Mouse (Mus musculus): ENCODE results near the gene Pde7b.

DNA sequence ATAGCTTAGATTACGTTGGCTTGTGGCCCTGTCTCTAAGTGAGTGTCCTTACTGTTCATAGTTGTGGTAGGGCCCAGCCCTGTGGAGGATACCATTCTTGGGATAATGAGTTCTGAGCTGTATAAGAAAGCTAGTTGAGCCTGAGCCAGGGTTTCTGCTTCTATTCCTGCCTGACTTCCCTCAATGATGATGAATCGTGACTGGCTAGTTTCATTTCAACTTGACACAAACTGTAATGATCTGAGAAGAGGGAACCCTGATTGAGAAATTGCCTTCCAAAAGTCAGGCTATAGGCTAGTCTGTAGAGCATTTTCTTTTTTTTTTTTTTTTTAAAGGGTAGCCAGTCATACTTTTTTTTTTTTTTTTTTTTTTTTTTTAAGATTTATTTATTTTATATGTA lies 376.0 kb downstream of the Pde7b start:
- TF ChIP-seq POLR2A (IDR thresholded peaks at IDR 0.05; ENCODE audit: low read depth, low read length): no peak
- TF ChIP-seq CTCF (conservative IDR thresholded peaks at IDR 0.05; ENCODE audit: insufficient read depth, insufficient read length, low read depth, low read length): no peak
